Mouse (Mus musculus): ENCODE data around the gene Olfr432. TPM values are rescaled to one million over a fixed set of nuclear protein-coding genes. Genes with fewer than 3 reads are reported as not detected.

Gene Olfr432
- polyA plus RNA-seq (2015; fragmentation: Illumina TruSeq; extraction: RNeasy Lipid Tissue Mini Kit (QIAGEN cat#74804); ENCODE audit: insufficient read depth, low replicate concordance): 0.10 TPM

DNA sequence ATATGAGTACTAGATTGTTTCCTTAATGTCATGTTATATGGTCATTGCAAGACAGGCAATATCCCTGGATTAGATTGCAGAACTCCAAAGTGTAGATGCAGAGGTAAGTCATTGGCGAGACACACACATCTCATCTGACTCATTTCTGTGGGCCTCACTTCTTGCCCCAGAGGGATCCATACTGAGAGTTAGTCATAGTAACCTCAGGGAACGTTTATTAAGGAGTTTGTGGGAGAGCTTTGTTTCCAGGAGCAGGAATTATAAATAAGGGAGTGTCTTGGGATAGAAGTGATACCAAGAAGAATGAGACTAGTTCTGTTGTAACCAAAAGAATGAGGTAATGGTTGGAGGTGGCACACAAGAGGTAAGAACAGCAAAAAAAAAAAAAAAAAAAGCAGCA lies at the start of gene Olfr432:
TSS of gene Olfr432 (plus strand) at position 313 of the 400 bp plus-strand sequence.

DNA sequence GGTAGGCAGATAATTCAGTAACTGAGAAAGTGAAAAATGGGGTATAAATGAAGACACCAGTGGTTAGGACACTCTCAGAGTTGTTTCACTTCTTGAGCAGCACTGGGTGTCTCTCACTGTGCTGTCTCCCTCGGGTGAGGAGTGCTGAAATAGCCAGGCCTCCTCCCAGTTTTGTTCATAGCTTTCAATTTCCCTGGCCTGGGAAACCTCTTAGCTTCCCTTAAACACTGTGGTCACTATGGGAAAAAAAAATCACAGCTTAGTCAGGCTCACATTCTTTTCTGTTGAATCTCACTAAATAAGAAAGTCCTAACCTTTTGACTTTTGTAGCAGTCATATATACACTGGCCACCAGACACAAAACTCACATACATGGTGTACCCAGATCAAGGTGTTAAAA lies 17.3 kb upstream of the Olfr432 start, which contains the start of gene Ifi205:
TSS of gene Ifi205 (minus strand) at position 113 of the 400 bp plus-strand sequence.

DNA sequence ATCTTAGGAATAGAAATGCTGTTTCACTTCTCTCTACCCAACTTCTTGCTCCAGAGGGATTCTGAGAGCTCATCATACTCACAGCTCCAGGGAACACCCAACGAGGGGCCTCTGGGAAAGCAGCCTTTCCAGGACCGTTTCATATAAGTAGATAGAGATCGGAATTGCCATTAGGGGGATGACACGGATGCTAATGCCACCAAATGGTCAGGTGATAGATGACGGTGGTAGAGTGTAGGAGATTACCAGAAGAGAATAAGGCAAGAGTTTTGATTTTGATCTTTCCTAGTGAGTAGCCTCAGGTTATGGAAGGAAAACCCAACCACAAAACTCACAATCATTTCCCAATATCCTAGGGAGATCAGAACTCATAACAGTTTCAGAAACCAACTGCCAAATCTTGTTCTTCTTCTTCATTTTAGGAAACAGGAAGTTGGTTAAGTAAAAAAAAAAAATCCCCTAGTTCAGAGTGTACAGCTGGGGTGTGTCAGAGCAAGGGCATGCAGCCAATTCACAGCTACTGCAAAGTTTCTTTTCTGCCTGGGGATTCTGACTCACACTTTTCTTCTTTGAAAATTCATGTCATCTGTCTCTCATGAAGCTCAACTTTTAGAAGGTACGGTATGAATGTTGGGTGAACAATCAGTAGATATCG lies 8.4 kb upstream of the Olfr432 start, which contains the start of gene Olfr433:
TSS of gene Olfr433 (plus strand) at position 183 of the 655 bp plus-strand sequence.

DNA sequence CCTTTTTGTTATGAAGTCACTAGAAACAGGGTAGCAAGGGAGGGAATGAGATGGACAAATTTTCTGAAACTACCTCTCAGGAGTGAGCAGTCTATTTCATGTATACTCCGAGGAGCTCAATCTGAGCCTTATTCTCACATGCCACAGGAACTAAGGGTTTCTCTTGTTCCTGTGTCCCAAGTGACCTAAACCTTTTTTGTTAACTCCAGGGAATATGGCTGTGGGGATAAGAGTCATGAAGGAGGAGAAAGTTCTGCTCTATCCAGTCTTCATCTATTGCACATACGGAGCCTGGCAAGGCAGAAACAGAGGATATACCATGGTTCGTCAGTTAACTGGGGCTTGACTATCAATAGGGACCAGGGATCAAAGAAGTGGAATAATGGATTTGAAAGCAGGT lies 17.3 kb downstream of the Olfr432 start, which contains the start of gene Olfr430:
TSS of gene Olfr430 (plus strand) at position 301 of the 400 bp plus-strand sequence.

DNA sequence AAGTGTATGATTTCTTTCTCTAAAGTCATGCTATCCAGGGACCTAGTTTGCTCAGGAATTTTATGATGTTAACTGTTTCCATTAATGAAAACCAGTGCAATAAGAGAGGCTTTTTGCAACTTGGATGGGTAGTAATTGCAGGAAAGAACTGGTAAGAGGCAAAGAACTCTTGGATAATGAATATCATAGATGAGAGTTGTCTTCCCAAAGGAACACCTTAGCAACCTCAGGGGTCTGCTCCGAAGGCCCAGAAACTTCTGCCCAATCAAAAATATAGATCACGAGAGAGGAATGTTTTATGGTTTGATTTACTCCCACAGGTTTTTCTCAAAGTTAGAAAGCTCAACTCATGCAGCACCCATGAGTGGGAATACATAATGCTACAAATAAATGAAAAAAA lies 35.0 kb downstream of the Olfr432 start, which contains the start of gene Olfr429:
TSS of gene Olfr429 (plus strand) at position 301 of the 400 bp plus-strand sequence.

DNA sequence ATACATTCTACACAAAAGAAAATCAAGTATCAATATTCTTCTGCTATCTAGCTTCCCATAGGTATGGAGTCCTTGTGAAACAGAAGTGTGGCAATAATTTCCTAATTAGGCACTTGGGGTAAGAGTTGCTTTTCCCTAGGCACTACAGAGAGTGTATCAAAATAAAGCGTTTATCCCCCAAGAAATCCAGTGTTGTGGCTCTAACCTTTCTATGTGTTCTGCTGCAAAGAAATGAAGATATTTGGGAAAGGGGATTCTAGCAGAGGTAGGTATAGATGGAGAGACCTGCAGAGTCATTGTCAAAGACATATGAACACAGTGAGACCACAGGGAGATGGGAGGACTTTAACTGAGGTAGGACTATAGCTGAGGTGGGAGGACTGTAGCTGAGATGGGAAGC lies 47.6 kb downstream of the Olfr432 start, which contains the start of gene Olfr427:
TSS of gene Olfr427 (plus strand) at position 301 of the 400 bp plus-strand sequence.

Other genes starting within 250 kb of the Olfr432 start
- 31.5 TPM for gene Ifi211, start 136.2 kb upstream of the Olfr432 start, polyA plus RNA-seq (2015; fragmentation: Illumina TruSeq; extraction: RNeasy Lipid Tissue Mini Kit (QIAGEN cat#74804); ENCODE audit: insufficient read depth, low replicate concordance)
- gene Mndal, start 106.7 kb upstream of the Olfr432 start, polyA plus RNA-seq (2015; fragmentation: Illumina TruSeq; extraction: RNeasy Lipid Tissue Mini Kit (QIAGEN cat#74804); ENCODE audit: insufficient read depth, low replicate concordance): 843 TPM
- 491 TPM for gene Ifi203, start 106.5 kb upstream of the Olfr432 start, polyA plus RNA-seq (2015; fragmentation: Illumina TruSeq; extraction: RNeasy Lipid Tissue Mini Kit (QIAGEN cat#74804); ENCODE audit: insufficient read depth, low replicate concordance)
- not detected for gene Ifi202b, start 66.5 kb upstream of the Olfr432 start, polyA plus RNA-seq (2015; fragmentation: Illumina TruSeq; extraction: RNeasy Lipid Tissue Mini Kit (QIAGEN cat#74804); ENCODE audit: insufficient read depth, low replicate concordance)
- 77.1 TPM for gene Ifi205, start 17.4 kb upstream of the Olfr432 start, polyA plus RNA-seq (2015; fragmentation: Illumina TruSeq; extraction: RNeasy Lipid Tissue Mini Kit (QIAGEN cat#74804); ENCODE audit: insufficient read depth, low replicate concordance)
- 1.1 TPM for gene Olfr433, start 8.5 kb upstream of the Olfr432 start, polyA plus RNA-seq (2015; fragmentation: Illumina TruSeq; extraction: RNeasy Lipid Tissue Mini Kit (QIAGEN cat#74804); ENCODE audit: insufficient read depth, low replicate concordance)
- not detected for gene Olfr430, start 17.4 kb downstream of the Olfr432 start, polyA plus RNA-seq (2015; fragmentation: Illumina TruSeq; extraction: RNeasy Lipid Tissue Mini Kit (QIAGEN cat#74804); ENCODE audit: insufficient read depth, low replicate concordance)
- gene Olfr429, start 35.1 kb downstream of the Olfr432 start, polyA plus RNA-seq (2015; fragmentation: Illumina TruSeq; extraction: RNeasy Lipid Tissue Mini Kit (QIAGEN cat#74804); ENCODE audit: insufficient read depth, low replicate concordance): not detected
- not detected for gene Olfr427, start 47.7 kb downstream of the Olfr432 start, polyA plus RNA-seq (2015; fragmentation: Illumina TruSeq; extraction: RNeasy Lipid Tissue Mini Kit (QIAGEN cat#74804); ENCODE audit: insufficient read depth, low replicate concordance)
- gene Olfr231, start 72.0 kb downstream of the Olfr432 start, polyA plus RNA-seq (2015; fragmentation: Illumina TruSeq; extraction: RNeasy Lipid Tissue Mini Kit (QIAGEN cat#74804); ENCODE audit: insufficient read depth, low replicate concordance): not detected
- gene Olfr424, start 82.3 kb downstream of the Olfr432 start, polyA plus RNA-seq (2015; fragmentation: Illumina TruSeq; extraction: RNeasy Lipid Tissue Mini Kit (QIAGEN cat#74804); ENCODE audit: insufficient read depth, low replicate concordance): not detected
- not detected for gene Olfr420, start 106.4 kb downstream of the Olfr432 start, polyA plus RNA-seq (2015; fragmentation: Illumina TruSeq; extraction: RNeasy Lipid Tissue Mini Kit (QIAGEN cat#74804); ENCODE audit: insufficient read depth, low replicate concordance)
- 12.5 TPM for gene Spta1, start 123.6 kb downstream of the Olfr432 start, polyA plus RNA-seq (2015; fragmentation: Illumina TruSeq; extraction: RNeasy Lipid Tissue Mini Kit (QIAGEN cat#74804); ENCODE audit: insufficient read depth, low replicate concordance)
- gene Olfr419, start 202.9 kb downstream of the Olfr432 start, polyA plus RNA-seq (2015; fragmentation: Illumina TruSeq; extraction: RNeasy Lipid Tissue Mini Kit (QIAGEN cat#74804); ENCODE audit: insufficient read depth, low replicate concordance): not detected

Measured in spleen, adult 10 weeks (tissue).